Mouse (Mus musculus) ES-Bruce4 (cell line): ENCODE data around the gene Foxc2.

Experiments used
- CTCF ChIP-seq: IDR thresholded peaks from one replicate; pipeline ENCODE4 v1.8.1; 2011; ENCODE audit warnings: low read depth, low read length
- EP300 ChIP-seq: IDR thresholded peaks from 2 replicates; pipeline ENCODE4 v1.6.1; 2011; ENCODE audit warnings: low read depth, low read length; ENCODE audit not compliant: insufficient read depth
- POLR2A ChIP-seq: IDR thresholded peaks from one replicate; pipeline ENCODE4 v1.8.1; 2011; ENCODE audit warnings: low read length; ENCODE audit not compliant: insufficient read depth

DNA sequence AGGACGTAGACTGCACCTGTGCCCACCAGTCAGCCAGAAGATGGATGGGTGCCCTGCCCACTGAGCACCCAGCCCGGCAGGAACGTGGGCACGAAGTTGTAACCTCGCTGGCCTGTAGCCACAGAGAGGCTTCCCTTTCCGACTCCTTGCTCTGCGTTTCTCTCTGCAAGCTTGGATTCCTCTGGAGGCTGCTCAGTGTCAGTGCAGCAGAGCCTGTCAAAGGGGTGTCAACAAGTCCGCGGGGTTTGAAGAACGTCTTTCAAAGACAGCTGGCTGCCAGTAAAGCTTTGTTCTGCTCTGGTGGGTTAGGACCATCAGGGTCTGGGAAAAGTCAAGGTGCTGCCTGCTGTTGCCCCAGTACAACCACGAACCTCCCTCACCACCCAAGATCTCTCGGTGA is 44.5 kb upstream of the Foxc2 start:
- TF ChIP-seq CTCF, result no peak
- TF ChIP-seq EP300, result no peak
- no peak for TF ChIP-seq POLR2A
